Mouse (Mus musculus) spleen, embryonic (tissue): ENCODE results near the gene Olfr1416.
"Not testable (repeated sequence)": the region's sequence is repeated elsewhere in the genome, so short reads cannot be mapped to it uniquely, and the experiment has no call there.

Experiments used
- CTCF ChIA-PET: fragments of 350-600 bp; sonication (Branson Sonifier 250); formaldehyde crosslinking; loops from one replicate; lab custom pipeline; 2022; lab: Charles Lee

Olfr1416 gene

GRCm38 (mm10) chr1:92485013-92485412 is at the start of gene Olfr1416:
TSS of gene Olfr1416 (minus strand) at chr1:92485113.
- CTCF ChIA-PET = interaction anchor here (0.5 kb wide), 1 partner anchor 9 kb away, joined by 9 read pairs; no protein-coding TSS in a partner anchor

GRCm38 (mm10) chr1:92523764-92524163 is 38.9 kb upstream of the Olfr1416 start:
- CTCF ChIA-PET = no interaction called here

- CTCF ChIA-PET = interaction anchor here (0.6 to 0.8 kb wide), 2 partner anchors 558 to 1537 kb away, joined by 3 read pairs; no protein-coding TSS in a partner anchor
Measured at GRCm38 (mm10) chr1:92521376-92521775, 36.5 kb upstream of the Olfr1416 start.

- CTCF ChIA-PET = no interaction called here
Measured at GRCm38 (mm10) chr1:92519046-92519445, 34.1 kb upstream of the Olfr1416 start.

GRCm38 (mm10) chr1:92518561-92518960 is 33.6 kb upstream of the Olfr1416 start, which contains the start of gene Olfr1414:
TSS of gene Olfr1414 (minus strand) at chr1:92518661.
- CTCF ChIA-PET = no interaction called here

- CTCF ChIA-PET = no interaction called here
Measured at GRCm38 (mm10) chr1:92515390-92515789, 30.5 kb upstream of the Olfr1416 start.

GRCm38 (mm10) chr1:92511646-92512045 is 26.7 kb upstream of the Olfr1416 start:
- CTCF ChIA-PET = not testable (repeated sequence)

GRCm38 (mm10) chr1:92496001-92496400 is 11.1 kb upstream of the Olfr1416 start, which contains the start of gene Olfr1415:
TSS of gene Olfr1415 (minus strand) at chr1:92496101.
- CTCF ChIA-PET = no interaction called here

GRCm38 (mm10) chr1:92474066-92474578 is 10.8 kb downstream of the Olfr1416 start:
- CTCF ChIA-PET = interaction anchor here (0.6 kb wide), 1 partner anchor 543 kb away, joined by 6 read pairs; no protein-coding TSS in a partner anchor

GRCm38 (mm10) chr1:92473165-92474041 is 11.5 kb downstream of the Olfr1416 start, which contains the start of gene Ndufa10:
TSS of gene Ndufa10 (minus strand) at chr1:92473860.
- CTCF ChIA-PET = interaction anchor here (0.6 kb wide), 1 partner anchor 543 kb away, joined by 6 read pairs; no protein-coding TSS in a partner anchor

- CTCF ChIA-PET = no interaction called here
Measured at GRCm38 (mm10) chr1:92468891-92469290, 16.0 kb downstream of the Olfr1416 start.

GRCm38 (mm10) chr1:92458416-92458815 is 26.5 kb downstream of the Olfr1416 start:
- CTCF ChIA-PET = no interaction called here

GRCm38 (mm10) chr1:92457758-92458157 is 27.2 kb downstream of the Olfr1416 start:
- CTCF ChIA-PET = no interaction called here

GRCm38 (mm10) chr1:92453751-92454445 is 31.0 kb downstream of the Olfr1416 start:
- CTCF ChIA-PET = no interaction called here

GRCm38 (mm10) chr1:92448293-92448692 is 36.6 kb downstream of the Olfr1416 start:
- CTCF ChIA-PET = no interaction called here

- CTCF ChIA-PET = no interaction called here
Measured at GRCm38 (mm10) chr1:92441453-92442063, 43.4 kb downstream of the Olfr1416 start.

GRCm38 (mm10) chr1:92440066-92440750 is 44.7 kb downstream of the Olfr1416 start:
- CTCF ChIA-PET = no interaction called here

GRCm38 (mm10) chr1:92437678-92438271 is 47.1 kb downstream of the Olfr1416 start:
- CTCF ChIA-PET = no interaction called here

GRCm38 (mm10) chr1:92436831-92437321 is 48.0 kb downstream of the Olfr1416 start:
- CTCF ChIA-PET = no interaction called here

- CTCF ChIA-PET = no interaction called here
Measured at GRCm38 (mm10) chr1:92434986-92435385, 49.9 kb downstream of the Olfr1416 start.
